Mouse (Mus musculus) heart, embryonic 15.5 days (tissue): Measurements from ENCODE around the gene Stap1. TPM values are rescaled to one million over a fixed set of nuclear protein-coding genes. Genes with fewer than 3 reads are reported as not detected.

Experiments
- ATAC-seq: fragments of 200-750 bp; cut with Nextera tagmentation; replicated peaks from 2 replicates; pipeline ENCODE4 v1.8.0; 2017; ENCODE audit warnings: low read depth, moderate TSS enrichment; ENCODE audit not compliant: insufficient number of reproducible peaks, insufficient read depth, low FRiP score
- H3K27ac ChIP-seq: fragments of 300-500 bp; sonication (generic); 2 replicates; pipeline ENCODE4 v1.5.1; 2015; ENCODE audit warnings: mild to moderate bottlenecking, inconsistent platforms
- H3K27me3 ChIP-seq: fragments of 300-500 bp; sonication (generic); 2 replicates; pipeline ENCODE4 v1.6.1; 2015; ENCODE audit warnings: inconsistent platforms
- H3K36me3 ChIP-seq: fragments of 300-500 bp; sonication (generic); 2 replicates; pipeline ENCODE4 v1.6.1; 2015; ENCODE audit warnings: mild to moderate bottlenecking, inconsistent platforms
- H3K4me1 ChIP-seq: fragments of 300-500 bp; sonication (generic); replicated peaks from 2 replicates; pipeline ENCODE4 v1.6.1; 2015; ENCODE audit warnings: inconsistent platforms
- H3K4me2 ChIP-seq: fragments of 300-500 bp; sonication (generic); 2 replicates; pipeline ENCODE4 v1.6.1; 2015; ENCODE audit warnings: inconsistent platforms, mild to moderate bottlenecking, moderate library complexity
- H3K4me3 ChIP-seq: fragments of 300-500 bp; sonication (generic); 2 replicates; pipeline ENCODE4 v1.5.1; 2015; ENCODE audit warnings: mild to moderate bottlenecking, inconsistent platforms
- H3K9ac ChIP-seq: fragments of 300-500 bp; sonication (generic); 2 replicates; pipeline ENCODE4 v1.6.1; 2015; ENCODE audit warnings: mild to moderate bottlenecking, inconsistent platforms
- H3K9me3 ChIP-seq: fragments of 300-500 bp; sonication (generic); replicated peaks from 2 replicates; pipeline ENCODE4 v1.6.1; 2016; ENCODE audit warnings: inconsistent platforms
- WGBS: fragments of 180-500 bp; shearing (Covaris S2); methylation state at CpG from one replicate; pipeline ENCODE4 v1.1.7; 2015; ENCODE audit warnings: mixed read lengths; 5-methylcytosine and 5-hydroxymethylcytosine counted together
- polyA plus RNA-seq: library from polyadenylated mRNA; unstranded; fragments of >200 nt; fragmentation: Nextera tagmentation; extraction: Ambion mirVana; gene quantifications from 2 replicates; pipeline ENCODE4 v1.2.1, GENCODE M21; 2015

Stap1 gene
- polyA plus RNA-seq: 0.34 and 2.5 TPM in 2 replicates

- H3K9ac ChIP-seq: no peak within 1 kb of the TSS
- H3K27me3 ChIP-seq: no peaks in the 10 kb centered on the region
- no peak within 1 kb of the TSS for H3K4me3 ChIP-seq
- no peak within 1 kb of the TSS for H3K4me2 ChIP-seq
- H3K27ac ChIP-seq: no peak within 1 kb of the TSS
- no peaks in the 10 kb centered on the region for H3K9me3 ChIP-seq
- 72% methylated on average over 7 of the region's 7 CpGs for WGBS
- no peak for ATAC-seq
- H3K4me1 ChIP-seq: peaks cover 3% of the 10 kb centered on the region; the same call in 1 of the 2 replicates
- no peaks in the 10 kb centered on the region for H3K36me3 ChIP-seq
Observed at GRCm38 (mm10) chr5:86071538-86071937, at the start of gene Stap1. TSS of gene Stap1 (plus strand) at chr5:86071746.

GRCm38 (mm10) chr5:86029820-86030219 lies 41.7 kb upstream of the Stap1 start:
- Histone ChIP-seq H3K9me3 (no peaks in the 10 kb centered on the region), H3K4me3 (no peak overlapping the region), H3K27me3 (no peaks in the 10 kb centered on the region), H3K36me3 (peaks cover 40% of the 10 kb centered on the region), H3K4me1 (no peaks in the 10 kb centered on the region), H3K4me2 (no peak overlapping the region), H3K9ac (no peak overlapping the region), H3K27ac (no peak overlapping the region)
- ATAC-seq: no peak
- 80% methylated on average over 2 of the region's 2 CpGs for WGBS

GRCm38 (mm10) chr5:86063501-86063900 lies 8.0 kb upstream of the Stap1 start:
- Histone ChIP-seq H3K36me3 (no peaks in the 10 kb centered on the region), H3K9ac (no peak overlapping the region), H3K4me1 (peaks cover 19% of the 10 kb centered on the region), H3K27me3 (no peaks in the 10 kb centered on the region), H3K4me3 (peak overlapping the region; percentile 93; the same call in 1 of the 2 replicates), H3K9me3 (no peaks in the 10 kb centered on the region), H3K4me2 (peak overlapping the region; percentile 61; the same call in 1 of the 2 replicates), H3K27ac (no peak overlapping the region)
- WGBS: 90% methylated on average over 1 of the region's 1 CpGs
- ATAC-seq: no peak

DNA sequence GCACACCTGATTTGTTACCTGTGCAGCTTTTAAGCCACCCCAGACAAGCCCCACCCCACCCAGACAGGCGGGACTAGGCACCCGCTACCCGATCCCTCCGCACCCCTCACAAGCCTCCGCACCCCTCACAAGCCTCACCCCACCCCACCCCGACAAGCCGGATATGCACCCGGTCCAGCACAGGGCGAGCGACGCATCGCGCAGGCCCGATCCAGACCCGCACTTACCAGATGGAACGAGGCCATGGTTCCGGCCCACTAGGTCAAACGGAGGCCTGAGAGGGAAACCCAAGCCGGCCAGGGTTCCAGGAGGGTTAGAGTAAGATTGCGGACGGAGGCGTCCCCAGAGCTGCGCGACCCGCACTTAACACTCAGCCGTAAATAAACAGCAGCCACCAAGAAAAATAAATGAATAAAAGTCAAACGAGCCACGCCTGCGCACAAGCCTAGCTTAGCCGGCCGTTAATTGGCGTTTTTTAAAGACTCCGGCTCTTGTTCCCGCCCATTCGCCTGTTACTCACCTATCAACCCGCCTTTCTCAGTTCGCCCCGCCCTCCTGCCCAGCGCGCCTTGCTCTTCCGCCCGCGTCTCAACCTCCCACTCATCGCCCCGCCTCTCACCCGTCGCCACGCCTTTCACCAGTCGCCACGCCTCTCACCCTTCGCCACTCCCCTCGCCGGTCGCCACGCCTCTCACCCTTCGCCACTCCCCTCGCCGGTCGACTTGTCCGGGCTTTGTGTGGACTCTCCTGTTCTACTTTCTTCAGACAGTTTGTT lies 6.3 kb upstream of the Stap1 start, which contains the start of gene Cenpc1:
Cenpc1 (minus strand) TSS at position 483 of the 775 bp plus-strand sequence.
- Histone ChIP-seq H3K9ac (peak within 1 kb of the TSS; percentile 85), H3K27ac (peak within 1 kb of the TSS; percentile 90), H3K4me3 (peak within 1 kb of the TSS; percentile 93), H3K9me3 (no peaks in the 10 kb centered on the region), H3K4me1 (peaks cover 19% of the 10 kb centered on the region), H3K4me2 (peak within 1 kb of the TSS; percentile 81), H3K27me3 (no peaks in the 10 kb centered on the region), H3K36me3 (no peaks in the 10 kb centered on the region)
- under 1% methylated on average over 60 of the region's 60 CpGs for WGBS
- ATAC-seq: peak; percentile 97

DNA sequence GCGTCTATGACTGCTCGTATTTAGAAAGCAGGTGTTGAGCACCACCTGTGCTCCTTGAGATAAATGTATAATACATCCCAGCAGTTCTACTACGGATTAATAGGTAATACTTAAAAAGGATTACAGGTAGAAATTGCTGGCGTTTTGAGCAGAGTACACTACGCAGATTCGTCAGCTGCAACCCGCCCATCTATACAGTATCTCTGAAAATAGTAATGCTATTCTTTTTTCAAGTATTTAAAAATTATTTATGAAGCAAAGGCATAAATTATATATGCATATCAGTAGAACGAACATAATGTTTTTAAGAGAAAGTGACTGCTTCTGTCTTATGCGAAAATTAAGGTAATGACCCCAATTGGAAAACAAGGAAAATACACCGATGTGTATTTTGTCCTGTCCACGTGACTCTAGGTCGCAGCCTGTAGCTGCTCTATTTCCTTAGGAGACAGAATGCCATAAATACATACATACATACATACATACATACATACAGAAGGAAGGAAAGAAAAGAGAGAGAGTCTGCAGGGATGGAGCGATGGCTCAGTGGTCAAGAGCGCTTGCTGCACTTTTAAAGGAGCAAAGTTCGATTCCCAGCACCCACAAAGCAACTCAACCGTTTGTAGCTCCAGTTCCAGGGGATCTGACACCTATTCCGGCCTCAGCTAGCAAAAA lies 5.5 kb upstream of the Stap1 start:
- no peaks in the 10 kb centered on the region for H3K36me3 ChIP-seq
- peaks cover 19% of the 10 kb centered on the region for H3K4me1 ChIP-seq
- H3K9ac ChIP-seq: peak overlapping the region; percentile 43
- H3K27me3 ChIP-seq: no peaks in the 10 kb centered on the region
- peak overlapping the region; percentile 81 for H3K4me2 ChIP-seq
- peak overlapping the region; percentile 93 for H3K4me3 ChIP-seq
- ATAC-seq: peak; percentile 33
- H3K9me3 ChIP-seq: no peaks in the 10 kb centered on the region
- WGBS: 1% methylated on average over 17 of the region's 17 CpGs
- peak overlapping the region; percentile 83 for H3K27ac ChIP-seq

GRCm38 (mm10) chr5:86066551-86066929 lies 5.0 kb upstream of the Stap1 start:
- H3K27ac ChIP-seq: peak overlapping the region; percentile 83

DNA sequence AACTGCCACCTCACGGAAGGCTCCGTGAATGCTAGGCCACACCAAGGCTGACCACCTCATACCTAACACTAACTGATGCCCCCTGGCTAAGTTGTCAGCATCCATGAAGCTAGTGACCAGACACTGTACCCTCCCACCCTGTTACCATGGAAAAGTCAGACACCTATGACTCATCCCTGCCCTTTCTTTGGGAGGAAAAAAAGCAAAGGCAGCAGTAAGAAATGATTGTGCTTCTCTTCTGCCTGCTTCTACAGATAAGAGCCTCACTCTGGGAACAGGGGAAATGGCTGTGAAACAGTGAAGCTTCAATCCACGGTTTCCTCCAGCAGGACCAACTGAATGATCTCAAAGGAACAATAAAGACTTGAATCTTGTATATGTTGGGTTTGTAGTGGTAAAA lies 3.1 kb upstream of the Stap1 start:
- peaks cover 18% of the 10 kb centered on the region for H3K4me1 ChIP-seq
- H3K4me3 ChIP-seq: no peak overlapping the region
- H3K27ac ChIP-seq: no peak overlapping the region
- no peak for ATAC-seq
- no peak overlapping the region for H3K9ac ChIP-seq
- no peaks in the 10 kb centered on the region for H3K36me3 ChIP-seq
- H3K4me2 ChIP-seq: no peak overlapping the region
- no peaks in the 10 kb centered on the region for H3K27me3 ChIP-seq
- no peaks in the 10 kb centered on the region for H3K9me3 ChIP-seq
- 60% methylated on average over 3 of the region's 3 CpGs for WGBS

More at GRCm38 (mm10) chr5:86066551-86066929, 5.0 kb upstream of the Stap1 start:
- H3K4me1 ChIP-seq: peaks cover 19% of the 10 kb centered on the region
- H3K4me3 ChIP-seq: peak overlapping the region; percentile 93
- H3K9me3 ChIP-seq: no peaks in the 10 kb centered on the region
- under 1% methylated on average over 17 of the region's 17 CpGs for WGBS
- 0 out of 2 replicates have a peak, but pooled peaks have one; percentile 7 for ATAC-seq
- no peaks in the 10 kb centered on the region for H3K36me3 ChIP-seq
- no peaks in the 10 kb centered on the region for H3K27me3 ChIP-seq
- peak overlapping the region; percentile 81 for H3K4me2 ChIP-seq
- peak overlapping the region; percentile 44 for H3K9ac ChIP-seq

GRCm38 (mm10) chr5:86069121-86069520 lies 2.4 kb upstream of the Stap1 start:
- Histone ChIP-seq H3K27me3 (no peaks in the 10 kb centered on the region), H3K27ac (no peak overlapping the region), H3K4me2 (no peak overlapping the region), H3K9me3 (no peaks in the 10 kb centered on the region), H3K4me3 (no peak overlapping the region), H3K4me1 (peaks cover 11% of the 10 kb centered on the region), H3K9ac (no peak overlapping the region), H3K36me3 (no peaks in the 10 kb centered on the region)
- WGBS: 67% methylated on average over 6 of the region's 6 CpGs
- no peak for ATAC-seq

DNA sequence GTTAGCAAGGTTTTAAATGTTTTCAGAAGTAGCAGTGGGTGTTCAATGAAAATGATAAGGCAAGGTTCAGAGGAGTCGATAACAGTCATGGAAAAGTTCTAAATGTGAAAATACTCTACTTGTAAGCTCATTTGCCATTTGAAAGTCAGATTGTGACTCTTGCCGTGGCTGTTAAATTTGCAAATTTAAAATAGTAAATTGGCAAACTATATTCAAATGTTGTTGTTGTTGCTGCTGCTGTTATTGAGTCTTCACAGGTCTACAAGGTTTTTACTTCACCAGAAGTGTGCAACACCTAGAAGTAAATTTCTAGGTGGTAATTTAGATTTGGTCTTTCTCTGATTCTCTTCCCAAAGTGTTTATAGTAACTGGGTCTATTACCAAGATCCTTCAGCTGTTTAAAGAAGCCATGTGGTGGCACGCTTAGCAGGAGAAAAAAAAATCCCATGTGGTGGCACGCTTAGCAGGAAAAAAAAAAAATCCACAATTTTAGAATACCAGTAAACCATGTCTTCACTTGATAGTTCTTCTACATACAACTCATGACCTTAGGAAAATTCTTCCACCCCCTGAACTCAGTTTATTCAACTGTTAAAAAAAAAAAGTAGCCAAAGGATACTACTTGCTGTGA lies 1.3 kb downstream of the Stap1 start:
- WGBS: 76% methylated on average over 4 of the region's 4 CpGs
- Histone ChIP-seq H3K4me3 (no peak overlapping the region), H3K9ac (no peak overlapping the region), H3K4me1 (no peaks in the 10 kb centered on the region), H3K27me3 (no peaks in the 10 kb centered on the region), H3K9me3 (no peaks in the 10 kb centered on the region), H3K36me3 (no peaks in the 10 kb centered on the region), H3K27ac (no peak overlapping the region), H3K4me2 (no peak overlapping the region)
- ATAC-seq: no peak

DNA sequence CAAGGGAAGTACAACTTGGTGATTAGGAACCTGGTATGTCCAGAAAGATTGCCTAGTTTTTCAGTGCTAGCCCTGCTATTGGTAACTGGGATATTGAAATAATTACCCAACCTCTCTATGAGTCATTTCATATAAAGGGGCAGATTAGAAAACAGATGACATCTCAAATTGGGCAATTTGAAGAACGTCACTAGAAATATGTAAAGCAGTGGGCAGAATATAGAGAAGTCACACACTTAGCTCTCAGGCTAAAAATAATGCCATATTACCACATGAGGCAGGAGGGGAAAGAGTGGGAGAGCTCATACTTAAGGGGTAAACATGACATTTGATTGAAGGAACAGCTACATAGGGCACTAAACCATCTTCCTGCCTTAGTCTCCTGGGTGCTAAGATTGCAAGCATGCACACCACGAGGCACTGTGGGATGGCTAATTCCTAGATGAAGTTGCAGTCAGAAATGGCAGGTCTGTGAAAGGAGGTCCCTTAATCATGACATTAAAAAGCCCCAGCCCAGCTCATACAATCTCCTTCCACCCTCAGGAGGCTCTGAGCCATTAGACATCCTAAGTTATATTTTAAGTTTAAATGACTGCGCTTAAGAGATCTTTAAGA lies 7.3 kb downstream of the Stap1 start:
- no peak overlapping the region for H3K27ac ChIP-seq
- H3K4me2 ChIP-seq: no peak overlapping the region
- ATAC-seq: no peak
- no peaks in the 10 kb centered on the region for H3K36me3 ChIP-seq
- no peak overlapping the region for H3K4me3 ChIP-seq
- no peaks in the 10 kb centered on the region for H3K4me1 ChIP-seq
- H3K9ac ChIP-seq: no peak overlapping the region
- WGBS: 74% methylated on average over 3 of the region's 3 CpGs
- H3K27me3 ChIP-seq: no peaks in the 10 kb centered on the region
- H3K9me3 ChIP-seq: no peaks in the 10 kb centered on the region

- Histone ChIP-seq H3K9me3 (no peaks in the 10 kb centered on the region), H3K4me1 (no peaks in the 10 kb centered on the region), H3K9ac (no peak overlapping the region), H3K27ac (no peak overlapping the region), H3K4me2 (no peak overlapping the region), H3K27me3 (no peaks in the 10 kb centered on the region), H3K36me3 (no peaks in the 10 kb centered on the region), H3K4me3 (no peak overlapping the region)
- ATAC-seq: no peak
- 81% methylated on average over 6 of the region's 6 CpGs for WGBS
Observed at GRCm38 (mm10) chr5:86083987-86084386, 12.4 kb downstream of the Stap1 start.
